Mouse (Mus musculus) intestine, postnatal 0 days (tissue): Measurements from ENCODE around the gene Cited2. TPM values are rescaled to one million over a fixed set of nuclear protein-coding genes. Genes with fewer than 3 reads are reported as not detected.

Experiments used
- ATAC-seq: fragments of 200-750 bp; cut with Nextera tagmentation; 2 replicates; pipeline ENCODE4 v1.8.0; 2017; ENCODE audit warnings: mild to moderate bottlenecking, moderate TSS enrichment, moderate library complexity
- H3K27ac ChIP-seq: fragments of 300-500 bp; sonication (generic); 2 replicates; pipeline ENCODE4 v1.5.1; 2014; ENCODE audit warnings: mild to moderate bottlenecking, low read depth, low read length, moderate library complexity
- H3K27me3 ChIP-seq: fragments of 300-500 bp; sonication (generic); replicated peaks from 2 replicates; pipeline ENCODE4 v1.6.1; 2014; ENCODE audit warnings: low read length, mixed read lengths; ENCODE audit not compliant: control insufficient read depth, insufficient read depth
- H3K36me3 ChIP-seq: fragments of 300-500 bp; sonication (generic); 2 replicates; pipeline ENCODE4 v1.6.1; 2014; ENCODE audit warnings: mild to moderate bottlenecking, moderate library complexity; ENCODE audit not compliant: control insufficient read depth, insufficient read depth
- H3K4me1 ChIP-seq: fragments of 300-500 bp; sonication (generic); replicated peaks from 2 replicates; pipeline ENCODE4 v1.6.1; 2014; ENCODE audit warnings: antibody characterized with exemption, low read length, mixed read lengths; ENCODE audit not compliant: control insufficient read depth, insufficient read depth
- H3K4me2 ChIP-seq: fragments of 300-500 bp; sonication (generic); replicated peaks from 2 replicates; pipeline ENCODE4 v1.6.1; 2014; ENCODE audit warnings: low read depth, mild to moderate bottlenecking, moderate library complexity
- H3K4me3 ChIP-seq: fragments of 300-500 bp; sonication (generic); 2 replicates; pipeline ENCODE4 v1.5.1; 2014; ENCODE audit warnings: low read depth, low read length
- H3K9ac ChIP-seq: fragments of 300-500 bp; sonication (generic); 2 replicates; pipeline ENCODE4 v1.6.1; 2014; ENCODE audit warnings: mild to moderate bottlenecking, low read depth, low read length
- H3K9me3 ChIP-seq: fragments of 300-500 bp; sonication (generic); 2 replicates; pipeline ENCODE4 v1.6.1; 2016; ENCODE audit warnings: mixed run types; ENCODE audit not compliant: control insufficient read depth
- CTCF ChIP-seq: sonication (generic); IDR thresholded peaks from 2 replicates; pipeline ENCODE4 v1.5.1; 2016; ENCODE audit warnings: low read depth, mild to moderate bottlenecking, control low read depth, antibody characterized with exemption, moderate library complexity
- WGBS: fragments of 180-500 bp; shearing (Covaris S2); extraction: QIAGEN DNeasy Blood & Tissue Kit; methylation state at CpG from one replicate; pipeline ENCODE4 v1.1.7; 2014; 5-methylcytosine and 5-hydroxymethylcytosine counted together
- polyA plus RNA-seq: library from polyadenylated mRNA; unstranded; fragments of >200 nt; fragmentation: Nextera tagmentation; extraction: Ambion mirVana; gene quantifications from 2 replicates; pipeline ENCODE4 v1.2.1, GENCODE M21; 2015

Gene Cited2
- polyA plus RNA-seq, 1 experiment from 2014 or later: 47.0 TPM

DNA sequence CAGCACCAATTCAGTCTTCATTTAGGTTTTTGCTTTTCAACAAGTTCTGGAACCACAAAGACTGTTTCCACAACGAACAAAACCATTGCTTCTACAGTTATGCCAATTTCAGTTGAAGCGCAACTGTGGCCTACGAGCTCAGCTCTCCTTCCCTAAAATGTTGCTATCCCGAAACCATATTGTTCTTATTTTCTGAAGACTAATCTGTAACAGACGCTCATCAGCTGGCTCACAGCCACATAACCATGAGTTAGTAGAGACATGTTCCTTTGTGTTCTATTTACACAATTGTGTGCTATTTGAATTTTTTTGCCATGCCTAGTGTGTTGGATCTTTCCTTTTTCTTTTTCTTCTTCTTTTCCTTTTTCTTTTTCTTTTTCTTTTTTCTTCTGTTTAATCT, 46.8 kb downstream of the Cited2 start:
- Histone ChIP-seq H3K27ac (no peak overlapping the region), H3K9ac (no peak overlapping the region), H3K4me2 (no peak overlapping the region), H3K4me3 (no peak overlapping the region), H3K27me3 (no peaks in the 10 kb centered on the region), H3K9me3 (no peaks in the 10 kb centered on the region), H3K4me1 (no peaks in the 10 kb centered on the region), H3K36me3 (no peaks in the 10 kb centered on the region)
- no peak for ATAC-seq
- WGBS: 78% methylated on average over 5 of the region's 5 CpGs
- TF ChIP-seq CTCF: no peak

DNA sequence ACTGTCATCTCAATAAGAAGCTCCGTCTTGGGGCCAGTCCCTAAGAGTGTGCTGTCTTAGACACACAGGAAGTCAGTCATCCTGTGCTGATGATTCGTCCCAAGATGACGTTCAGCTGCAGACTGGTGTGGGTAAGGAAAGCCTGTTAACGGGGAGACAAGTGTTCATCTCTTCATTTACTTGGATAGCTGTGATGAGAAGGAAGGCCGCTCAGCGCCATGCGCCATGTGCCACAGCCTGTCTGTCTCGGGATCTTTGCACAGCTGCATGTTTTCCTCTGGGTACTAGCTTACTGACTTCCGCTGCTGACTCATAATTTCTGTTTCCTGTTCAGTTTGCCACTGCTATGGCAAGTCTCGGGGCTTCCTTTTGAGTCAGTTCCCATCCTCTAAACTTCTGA, 49.3 kb downstream of the Cited2 start:
- Histone ChIP-seq H3K4me2 (no peak overlapping the region), H3K9ac (no peak overlapping the region), H3K27ac (no peak overlapping the region), H3K4me1 (no peaks in the 10 kb centered on the region), H3K4me3 (no peak overlapping the region), H3K27me3 (no peaks in the 10 kb centered on the region), H3K9me3 (no peaks in the 10 kb centered on the region), H3K36me3 (no peaks in the 10 kb centered on the region)
- 71% methylated on average over 10 of the region's 10 CpGs for WGBS
- TF ChIP-seq CTCF: no peak
- no peak for ATAC-seq

DNA sequence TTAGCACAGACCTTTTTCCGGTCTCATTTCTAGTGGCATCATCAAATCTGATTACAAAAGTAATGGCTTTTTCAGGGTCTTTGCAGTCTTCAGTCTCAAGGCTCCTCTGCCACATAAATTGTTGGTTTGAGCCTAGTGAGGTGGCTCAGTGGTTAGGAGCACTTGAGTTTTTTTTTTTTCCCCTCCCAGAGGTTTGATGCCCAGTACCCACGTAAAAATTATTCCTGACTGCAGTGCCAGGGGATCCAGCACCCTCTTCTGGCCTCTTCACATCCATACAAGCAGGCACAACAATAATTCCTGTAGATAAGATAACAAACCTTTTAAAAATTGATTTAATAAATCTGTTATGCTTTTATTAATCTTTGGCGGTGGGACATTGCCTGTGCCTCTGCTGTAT, 51.3 kb downstream of the Cited2 start:
- Histone ChIP-seq H3K9ac (no peak overlapping the region), H3K27ac (no peak overlapping the region), H3K4me3 (no peak overlapping the region), H3K9me3 (no peaks in the 10 kb centered on the region), H3K4me2 (no peak overlapping the region), H3K4me1 (no peaks in the 10 kb centered on the region), H3K27me3 (no peaks in the 10 kb centered on the region), H3K36me3 (no peaks in the 10 kb centered on the region)
- no peak for ATAC-seq
- TF ChIP-seq CTCF: peak; percentile 21
- 86% methylated on average over 3 of the region's 3 CpGs for WGBS

DNA sequence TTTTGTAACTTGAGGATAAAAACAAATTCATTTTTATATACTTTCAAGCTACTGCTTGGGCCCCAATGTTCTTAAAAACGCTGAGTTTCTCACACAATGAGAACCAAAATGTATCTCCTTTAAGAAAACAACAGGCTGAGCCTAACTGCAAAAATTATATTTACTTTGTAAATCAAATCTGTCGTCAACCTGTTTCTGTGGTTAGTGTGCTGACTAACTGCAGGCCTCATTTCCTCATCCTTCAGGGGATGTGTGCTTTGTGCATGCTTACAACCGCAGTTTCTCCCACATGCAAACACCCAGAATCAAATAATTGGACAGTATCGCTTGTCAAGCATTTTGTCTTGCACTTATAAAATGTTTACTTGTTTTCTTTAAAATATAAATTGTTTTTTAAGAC, 52.1 kb downstream of the Cited2 start:
- Histone ChIP-seq H3K4me3 (no peak overlapping the region), H3K4me1 (no peaks in the 10 kb centered on the region), H3K4me2 (no peak overlapping the region), H3K36me3 (no peaks in the 10 kb centered on the region), H3K27ac (no peak overlapping the region), H3K9me3 (no peaks in the 10 kb centered on the region), H3K9ac (no peak overlapping the region), H3K27me3 (no peaks in the 10 kb centered on the region)
- no peak for ATAC-seq
- 55% methylated on average over 4 of the region's 4 CpGs for WGBS
- TF ChIP-seq CTCF: no peak

Other genes starting within 250 kb of the Cited2 start
- gene Txlnb, start 73.0 kb downstream of the Cited2 start, polyA plus RNA-seq: 0.03 and 0.08 TPM in 2 replicates
- 5.0 and 5.5 TPM in 2 replicates for gene Heca, start 224.8 kb downstream of the Cited2 start, polyA plus RNA-seq